Mouse (Mus musculus): ENCODE data around the gene Zfc3h1. TPM values are rescaled to one million over a fixed set of nuclear protein-coding genes. Genes with fewer than 3 reads are reported as not detected.

Zfc3h1 gene
- polyA plus RNA-seq, 1 experiment from 2014 or later: 21.9 TPM

DNA sequence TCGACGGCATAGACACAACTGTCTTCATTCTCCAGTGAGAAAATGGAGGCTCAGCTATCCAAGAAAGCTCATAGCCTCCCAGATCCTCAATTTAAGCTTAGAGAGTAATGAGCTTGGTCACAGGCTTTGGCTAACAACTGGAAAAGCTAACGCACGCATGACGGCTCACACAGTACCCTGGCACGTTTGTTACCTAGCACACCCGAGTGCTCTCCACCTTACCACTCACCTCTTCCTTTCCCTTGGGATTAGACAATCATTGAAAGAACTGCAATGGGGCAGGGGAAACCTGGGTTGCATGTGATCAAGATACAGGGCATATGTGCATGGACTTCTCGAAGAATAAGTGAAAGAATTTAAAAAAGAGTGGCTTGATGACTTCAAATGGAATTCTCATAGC, 83.2 kb downstream of the Zfc3h1 start:
- Histone ChIP-seq H3K9ac (no peak overlapping the region), H3K27ac (no peak overlapping the region), H3K27me3 (no peaks in the 10 kb centered on the region), H3K9me3 (no peaks in the 10 kb centered on the region), H3K36me3 (no peaks in the 10 kb centered on the region), H3K4me3 (no peak overlapping the region), H3K4me1 (no peaks in the 10 kb centered on the region), H3K4me2 (no peak overlapping the region)
- 88% methylated on average over 8 of the region's 8 CpGs for WGBS
- no peak for ATAC-seq (ENCODE audit: insufficient number of reproducible peaks, low FRiP score, low TSS enrichment, low read depth)

DNA sequence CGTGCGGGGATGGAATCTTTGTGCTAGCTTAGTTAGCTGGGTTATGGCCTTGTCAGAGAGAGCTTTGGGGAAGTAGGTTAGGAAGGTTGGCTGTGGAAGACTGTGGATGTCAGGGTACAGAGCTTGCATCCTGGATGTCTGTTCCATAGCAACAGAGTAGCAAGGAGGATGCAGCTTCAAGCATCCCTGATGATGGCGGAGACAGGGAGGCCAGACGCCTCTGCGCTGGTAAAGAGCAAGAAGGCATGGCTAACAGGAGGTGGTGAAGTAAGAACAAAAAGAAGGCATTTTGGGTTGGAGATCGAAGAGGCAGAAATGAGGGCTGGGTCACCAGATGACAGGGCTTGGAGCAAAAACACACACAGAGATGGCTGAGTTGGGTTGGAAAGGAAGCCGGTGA, 83.9 kb downstream of the Zfc3h1 start:
- Histone ChIP-seq H3K27me3 (no peaks in the 10 kb centered on the region), H3K4me3 (no peak overlapping the region), H3K9ac (no peak overlapping the region), H3K27ac (no peak overlapping the region), H3K36me3 (no peaks in the 10 kb centered on the region), H3K4me2 (no peak overlapping the region), H3K4me1 (no peaks in the 10 kb centered on the region), H3K9me3 (no peaks in the 10 kb centered on the region)
- WGBS: 54% methylated on average over 7 of the region's 7 CpGs
- no peak for ATAC-seq (ENCODE audit: insufficient number of reproducible peaks, low FRiP score, low TSS enrichment, low read depth)

DNA sequence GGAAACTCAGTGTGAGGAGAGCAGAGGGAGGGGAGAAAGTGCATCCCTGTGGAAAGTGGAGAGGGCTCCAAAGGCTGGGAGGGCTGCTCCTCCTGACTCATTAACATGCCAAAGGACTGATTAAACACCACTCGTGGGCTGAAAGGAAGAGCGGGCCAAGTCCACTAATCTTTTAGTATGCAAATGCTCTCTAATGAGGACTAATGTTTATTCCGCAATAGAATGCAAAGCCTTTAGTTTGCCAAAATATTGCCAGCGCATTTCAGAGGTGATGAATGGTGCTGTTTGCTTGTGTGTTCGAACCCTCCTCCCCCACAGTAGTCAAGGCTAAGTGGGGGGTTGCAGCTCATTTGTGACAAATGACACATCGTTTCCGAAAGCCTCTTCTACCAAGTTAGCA, 84.3 kb downstream of the Zfc3h1 start:
- H3K9me3 ChIP-seq: no peaks in the 10 kb centered on the region
- H3K4me1 ChIP-seq: no peaks in the 10 kb centered on the region
- no peak overlapping the region for H3K9ac ChIP-seq
- H3K4me2 ChIP-seq: no peak overlapping the region
- 31% methylated on average over 7 of the region's 7 CpGs for WGBS
- no peak overlapping the region for H3K4me3 ChIP-seq
- no peaks in the 10 kb centered on the region for H3K27me3 ChIP-seq
- ATAC-seq (ENCODE audit: insufficient number of reproducible peaks, low FRiP score, low TSS enrichment, low read depth): no peak
- no peak overlapping the region for H3K27ac ChIP-seq
- no peaks in the 10 kb centered on the region for H3K36me3 ChIP-seq

DNA sequence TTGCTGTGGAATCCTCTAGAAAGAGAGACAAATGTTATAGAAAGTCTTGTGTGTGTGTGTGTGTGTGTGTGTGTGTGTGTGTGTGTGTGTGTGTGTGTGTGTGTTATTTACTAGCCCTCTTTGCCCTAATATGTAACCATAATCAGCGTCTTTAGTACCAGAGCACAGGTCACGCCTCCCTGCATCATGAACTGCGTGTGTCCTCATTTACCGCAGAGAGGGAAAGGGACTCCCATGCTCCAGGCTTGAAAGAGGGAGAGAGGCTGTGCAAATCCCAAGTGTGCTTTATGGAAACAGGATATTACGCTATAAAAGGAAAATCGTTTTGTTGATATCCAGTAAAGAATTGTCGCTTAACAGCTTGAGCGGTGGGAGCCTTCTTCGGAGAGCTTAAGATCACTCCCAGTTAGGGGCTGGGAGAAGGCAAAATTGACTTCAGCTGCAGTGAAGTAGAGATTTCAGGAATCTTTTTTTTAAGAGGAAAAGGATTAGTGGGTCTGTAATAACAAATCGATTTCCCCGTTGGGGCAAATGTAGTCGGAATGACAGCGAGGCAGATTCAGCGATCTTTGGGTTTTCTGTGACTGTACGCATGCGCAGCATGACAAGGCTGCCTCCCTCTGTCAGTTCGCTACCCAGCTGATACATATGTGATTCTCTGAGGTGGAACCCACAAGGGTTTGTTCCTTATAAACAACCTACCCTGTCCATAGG, 86.0 kb downstream of the Zfc3h1 start:
- H3K27ac ChIP-seq: no peak overlapping the region
- ATAC-seq (ENCODE audit: insufficient number of reproducible peaks, low FRiP score, low TSS enrichment, low read depth): no peak
- no peaks in the 10 kb centered on the region for H3K27me3 ChIP-seq
- peak overlapping the region; percentile 34 for H3K4me3 ChIP-seq
- no peaks in the 10 kb centered on the region for H3K36me3 ChIP-seq
- no peaks in the 10 kb centered on the region for H3K9me3 ChIP-seq
- no peak overlapping the region for H3K9ac ChIP-seq
- peak overlapping the region; percentile 35 for H3K4me2 ChIP-seq
- no peaks in the 10 kb centered on the region for H3K4me1 ChIP-seq
- 21% methylated on average over 17 of the region's 17 CpGs for WGBS

DNA sequence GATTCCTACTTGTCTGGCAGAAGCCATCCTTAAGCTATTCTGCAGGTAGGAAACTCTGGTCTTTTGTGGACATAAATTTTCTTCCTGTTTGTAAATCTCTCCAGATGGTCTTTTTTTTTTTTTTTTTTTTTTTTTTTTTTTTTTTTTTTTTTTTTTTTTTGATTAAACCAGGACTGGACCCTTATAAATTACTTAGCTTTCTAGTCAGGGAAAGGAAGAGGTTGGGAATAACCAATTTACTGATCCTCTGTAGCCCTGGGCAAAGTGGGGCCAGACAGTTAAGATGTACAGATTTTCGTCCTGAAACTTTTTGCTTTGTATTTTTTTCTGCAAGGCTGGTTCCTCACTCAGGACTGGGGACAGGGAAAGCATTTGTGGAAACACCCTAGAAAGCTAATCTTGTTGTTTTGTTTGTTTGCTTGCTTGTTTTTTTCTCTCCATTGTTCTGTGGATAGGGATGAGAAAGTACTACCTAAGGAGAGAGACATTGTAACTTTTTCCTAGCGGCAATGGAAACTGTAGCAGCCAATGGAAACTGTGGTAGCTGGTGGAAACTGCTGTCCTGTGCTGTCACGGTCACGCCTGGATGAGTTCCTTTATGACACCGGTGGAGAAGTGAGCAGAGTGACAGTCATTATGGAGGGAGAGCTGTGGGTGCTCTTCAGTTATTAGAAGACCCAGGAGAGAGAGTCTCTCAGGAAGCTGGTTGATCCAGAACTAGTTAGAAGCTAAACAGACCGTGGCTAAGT, 88.6 kb downstream of the Zfc3h1 start:
- Histone ChIP-seq H3K9me3 (no peaks in the 10 kb centered on the region), H3K27me3 (no peaks in the 10 kb centered on the region), H3K4me2 (no peak overlapping the region), H3K4me3 (no peak overlapping the region), H3K27ac (no peak overlapping the region), H3K36me3 (no peaks in the 10 kb centered on the region), H3K4me1 (peaks cover 3% of the 10 kb centered on the region; the same call in 1 of the 2 replicates), H3K9ac (no peak overlapping the region)
- ATAC-seq (ENCODE audit: insufficient number of reproducible peaks, low FRiP score, low TSS enrichment, low read depth): no peak
- WGBS: 75% methylated on average over 6 of the region's 6 CpGs

DNA sequence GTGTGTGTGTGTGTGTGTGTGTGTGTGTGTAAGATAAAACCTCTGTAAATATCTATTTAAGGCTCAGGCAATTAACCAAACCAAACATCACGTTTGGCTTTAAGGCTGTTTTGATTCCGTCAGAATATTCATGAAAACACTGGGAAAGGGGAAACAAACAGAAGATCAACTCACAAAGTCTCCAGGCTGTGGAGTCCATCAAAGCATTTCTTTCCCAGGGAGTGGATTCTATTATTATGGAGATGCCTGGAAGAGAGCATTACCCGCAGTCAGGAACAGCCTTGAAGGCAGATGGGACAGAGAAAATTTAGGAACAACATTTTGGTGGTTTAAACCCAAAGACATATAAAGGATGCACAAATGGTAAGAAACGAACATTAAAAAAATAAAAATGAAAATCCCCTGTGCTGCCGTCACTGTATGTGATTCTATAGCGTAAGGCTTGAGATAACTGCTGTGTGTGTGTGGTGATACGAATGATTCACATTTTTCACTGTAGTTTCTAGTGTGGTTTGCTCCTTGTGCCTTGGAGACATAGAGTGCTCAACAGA, 90.3 kb downstream of the Zfc3h1 start:
- Histone ChIP-seq H3K4me2 (no peak overlapping the region), H3K27me3 (peaks cover 2% of the 10 kb centered on the region; the same call in 1 of the 2 replicates), H3K9ac (no peak overlapping the region), H3K36me3 (no peaks in the 10 kb centered on the region), H3K4me3 (no peak overlapping the region), H3K27ac (no peak overlapping the region), H3K9me3 (no peaks in the 10 kb centered on the region), H3K4me1 (peaks cover 9% of the 10 kb centered on the region; the same call in 1 of the 2 replicates)
- ATAC-seq (ENCODE audit: insufficient number of reproducible peaks, low FRiP score, low TSS enrichment, low read depth): no peak
- 72% methylated on average over 7 of the region's 7 CpGs for WGBS

DNA sequence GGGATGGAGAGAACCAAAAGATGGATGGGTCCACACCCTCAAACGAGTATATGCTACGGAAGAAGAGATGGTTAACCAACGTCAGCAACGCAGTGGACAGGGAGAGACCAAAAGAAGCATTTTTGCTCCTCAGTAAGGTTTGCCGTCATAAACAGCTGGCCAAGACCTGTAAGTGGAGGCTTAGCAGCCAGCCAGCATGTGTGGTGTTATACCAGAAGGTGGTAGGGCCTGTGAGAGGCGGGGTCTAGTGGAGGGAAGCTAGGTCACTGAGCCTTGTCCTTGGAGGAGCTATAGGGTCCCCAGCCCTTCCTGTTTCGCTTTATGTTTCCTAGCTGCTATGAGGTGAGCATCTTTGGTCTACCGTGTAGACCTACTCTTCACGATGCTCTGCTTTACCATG, 91.7 kb downstream of the Zfc3h1 start:
- 92% methylated on average over 9 of the region's 9 CpGs for WGBS

DNA sequence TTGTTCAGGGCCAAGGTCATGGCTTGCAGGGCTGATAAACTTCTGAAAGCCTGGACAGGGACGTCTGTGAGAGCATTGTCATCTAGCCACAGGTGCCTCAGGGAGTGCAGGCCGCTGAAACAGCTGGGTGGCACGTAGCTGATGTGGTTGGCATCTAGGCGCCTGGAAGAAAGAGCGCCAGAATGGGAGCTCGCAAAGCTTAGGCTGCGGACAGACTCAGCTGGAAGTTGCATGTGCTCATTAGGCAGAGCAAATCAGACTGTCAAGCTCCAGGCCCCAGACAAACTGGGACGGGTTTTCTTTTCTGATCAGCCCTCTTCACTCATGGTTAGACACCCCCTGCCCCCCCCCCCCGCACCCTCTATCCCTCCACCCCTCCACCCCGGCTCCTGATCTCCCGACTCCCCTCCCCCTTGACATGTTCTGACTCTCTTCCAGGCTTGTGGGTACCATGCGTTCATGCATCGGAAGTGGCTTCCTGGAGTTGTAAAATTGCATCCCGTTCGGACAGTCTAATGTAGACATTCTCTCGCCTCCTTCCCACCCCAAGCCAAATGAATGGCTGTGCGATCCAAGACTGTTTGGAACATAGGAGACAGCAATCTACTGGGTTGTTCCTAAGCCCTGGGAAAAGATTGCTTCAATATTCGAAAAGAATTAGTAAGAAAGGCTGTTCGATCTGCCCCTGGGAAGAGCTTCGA, 93.8 kb downstream of the Zfc3h1 start:
- Histone ChIP-seq H3K27me3 (peaks cover 4% of the 10 kb centered on the region; the same call in 1 of the 2 replicates), H3K27ac (no peak overlapping the region), H3K4me3 (peak overlapping the region; percentile 7), H3K36me3 (no peaks in the 10 kb centered on the region), H3K4me2 (peak overlapping the region; percentile 32), H3K4me1 (peaks cover 9% of the 10 kb centered on the region; the same call in 1 of the 2 replicates), H3K9ac (no peak overlapping the region), H3K9me3 (no peaks in the 10 kb centered on the region)
- no peak for ATAC-seq (ENCODE audit: insufficient number of reproducible peaks, low FRiP score, low TSS enrichment, low read depth)
- 10% methylated on average over 20 of the region's 20 CpGs for WGBS

More for the DNA sequence above, 91.7 kb downstream of the Zfc3h1 start:
- Histone ChIP-seq H3K9ac (no peak overlapping the region), H3K4me2 (no peak overlapping the region), H3K4me1 (peaks cover 9% of the 10 kb centered on the region; the same call in 1 of the 2 replicates), H3K36me3 (no peaks in the 10 kb centered on the region), H3K27me3 (peaks cover 4% of the 10 kb centered on the region; the same call in 1 of the 2 replicates), H3K9me3 (no peaks in the 10 kb centered on the region), H3K27ac (no peak overlapping the region), H3K4me3 (no peak overlapping the region)
- no peak for ATAC-seq (ENCODE audit: insufficient number of reproducible peaks, low FRiP score, low TSS enrichment, low read depth)

Other genes with a start within 250 kb of the Zfc3h1 start
- 0.09 TPM in 1 of 2 replicates, not detected in the other for gene Tph2, start 199.9 kb upstream of the Zfc3h1 start, polyA plus RNA-seq (2015; fragmentation: Nextera tagmentation; extraction: Ambion mirVana)
- gene Tbc1d15, start 133.5 kb upstream of the Zfc3h1 start, polyA plus RNA-seq (2015; fragmentation: Nextera tagmentation; extraction: Ambion mirVana): 52.5 and 59.9 TPM in 2 replicates
- 4.0 and 4.6 TPM in 2 replicates for gene Rab21, start 69.4 kb upstream of the Zfc3h1 start, polyA plus RNA-seq (2015; fragmentation: Nextera tagmentation; extraction: Ambion mirVana)
- 26.6 and 28.6 TPM in 2 replicates for gene Tmem19, start 22.5 kb upstream of the Zfc3h1 start, polyA plus RNA-seq (2015; fragmentation: Nextera tagmentation; extraction: Ambion mirVana)
- gene Thap2, start 516 bp upstream of the Zfc3h1 start, polyA plus RNA-seq (2015; fragmentation: Nextera tagmentation; extraction: Ambion mirVana): 21.2 and 21.5 TPM in 2 replicates
- not detected in 2 replicates for gene A930009A15Rik, start 185.0 kb downstream of the Zfc3h1 start, polyA plus RNA-seq (2015; fragmentation: Nextera tagmentation; extraction: Ambion mirVana)
- gene Lgr5, start 202.8 kb downstream of the Zfc3h1 start, polyA plus RNA-seq (2015; fragmentation: Nextera tagmentation; extraction: Ambion mirVana): 9.3 and 11.8 TPM in 2 replicates

All from limb, embryonic 15.5 days (tissue).